Mouse (Mus musculus) limb, embryonic 14.5 days (tissue): ENCODE measurements around the gene Gm17018. TPM values are rescaled to one million over a fixed set of nuclear protein-coding genes. Genes with fewer than 3 reads are reported as not detected.
A peak's percentile ranks its signal among the peaks of the same experiment; 100 is the strongest.

ENCODE experiments used
- ATAC-seq: fragments of 200-750 bp; cut with Nextera tagmentation; 2 replicates; pipeline ENCODE4 v1.8.0; 2017; ENCODE audit warnings: low read depth, moderate number of reproducible peaks, moderate TSS enrichment; ENCODE audit not compliant: low FRiP score
- DNase-seq: peaks from one replicate; pipeline ENCODE4 v3.0.0-alpha.2; 2015; ENCODE audit warnings: low spot score
- H3K27ac ChIP-seq: fragments of 300-500 bp; sonication (generic); replicated peaks from 2 replicates; pipeline ENCODE4 v1.5.1; 2014; ENCODE audit warnings: low read depth, mild to moderate bottlenecking, low read length, moderate library complexity, mixed read lengths
- H3K27me3 ChIP-seq: fragments of 300-500 bp; sonication (generic); 2 replicates; pipeline ENCODE4 v1.6.1; 2014; ENCODE audit warnings: low read length, mixed read lengths; ENCODE audit not compliant: control insufficient read depth, insufficient read depth
- H3K36me3 ChIP-seq: fragments of 300-500 bp; sonication (generic); 2 replicates; pipeline ENCODE4 v1.6.1; 2014; ENCODE audit warnings: mild to moderate bottlenecking, low read length, moderate library complexity, mixed read lengths; ENCODE audit not compliant: control insufficient read depth, insufficient read depth
- H3K4me1 ChIP-seq: fragments of 300-500 bp; sonication (generic); 2 replicates; pipeline ENCODE4 v1.6.1; 2014; ENCODE audit warnings: antibody characterized with exemption, low read length, mixed read lengths; ENCODE audit not compliant: control insufficient read depth, insufficient read depth
- H3K4me2 ChIP-seq: fragments of 300-500 bp; sonication (generic); replicated peaks from 2 replicates; pipeline ENCODE4 v1.6.1; 2014; ENCODE audit warnings: low read depth, mild to moderate bottlenecking, low read length, moderate library complexity; ENCODE audit not compliant: severe bottlenecking
- H3K4me3 ChIP-seq: fragments of 300-500 bp; sonication (generic); replicated peaks from 2 replicates; pipeline ENCODE4 v1.5.1; 2014; ENCODE audit warnings: low read length
- H3K9ac ChIP-seq: fragments of 300-500 bp; sonication (generic); 2 replicates; pipeline ENCODE4 v1.6.1; 2014; ENCODE audit warnings: mild to moderate bottlenecking, low read depth, low read length, moderate library complexity; ENCODE audit not compliant: severe bottlenecking
- H3K9me3 ChIP-seq: fragments of 300-500 bp; sonication (generic); 2 replicates; pipeline ENCODE4 v1.6.1; 2016; ENCODE audit warnings: low read length; ENCODE audit not compliant: control insufficient read depth
- POLR2A ChIP-seq: fragments of 200-500 bp; IDR thresholded peaks from 2 replicates; pipeline ENCODE4 v1.8.0; 2012; ENCODE audit warnings: inconsistent platforms, mild to moderate bottlenecking, moderate library complexity, borderline replicate concordance; ENCODE audit not compliant: insufficient read depth, insufficient read length; ENCODE audit errors: extremely low read depth
- WGBS: fragments of 180-500 bp; shearing (Covaris S2); extraction: QIAGEN DNeasy Blood & Tissue Kit; methylation state at CpG from one replicate; pipeline ENCODE4 v1.1.7; 2014; 5-methylcytosine and 5-hydroxymethylcytosine counted together
- polyA plus RNA-seq, 2 experiments: library from polyadenylated mRNA; depleted of rRNA in 1 of 2; stranded (reverse) in 1 of 2; unstranded in 1 of 2; fragments of >200 nt; fragmentation: Nextera tagmentation in 1 of 2; extraction: Ambion mirVana in 1 of 2; gene quantifications; 2 replicates each; pipeline versions ENCODE4 v1.2.1 to v1.2.3; 2012 to 2014

Gm17018 gene
- polyA plus RNA-seq, 2 experiments, result 15.9 to 39.6 TPM

GRCm38 (mm10) chr19:45549948-45550347 lies 10.5 kb upstream of the Gm17018 start:
- no peak for ATAC-seq
- Histone ChIP-seq H3K9me3 (no peaks in the 10 kb centered on the region), H3K27me3 (peaks cover 6% of the 10 kb centered on the region; the same call in 1 of the 2 replicates), H3K4me1 (no peaks in the 10 kb centered on the region; the same call in 1 of the 2 replicates), H3K4me2 (no peak overlapping the region), H3K9ac (no peak overlapping the region), H3K4me3 (no peak overlapping the region), H3K27ac (no peak overlapping the region), H3K36me3 (peaks cover 14% of the 10 kb centered on the region)
- no peak for DNase-seq
- no peak for TF ChIP-seq POLR2A
- 76% methylated on average over 4 of the region's 4 CpGs for WGBS

- no peak for DNase-seq
Measured at GRCm38 (mm10) chr19:45552187-45552586, 8.2 kb upstream of the Gm17018 start.

DNA sequence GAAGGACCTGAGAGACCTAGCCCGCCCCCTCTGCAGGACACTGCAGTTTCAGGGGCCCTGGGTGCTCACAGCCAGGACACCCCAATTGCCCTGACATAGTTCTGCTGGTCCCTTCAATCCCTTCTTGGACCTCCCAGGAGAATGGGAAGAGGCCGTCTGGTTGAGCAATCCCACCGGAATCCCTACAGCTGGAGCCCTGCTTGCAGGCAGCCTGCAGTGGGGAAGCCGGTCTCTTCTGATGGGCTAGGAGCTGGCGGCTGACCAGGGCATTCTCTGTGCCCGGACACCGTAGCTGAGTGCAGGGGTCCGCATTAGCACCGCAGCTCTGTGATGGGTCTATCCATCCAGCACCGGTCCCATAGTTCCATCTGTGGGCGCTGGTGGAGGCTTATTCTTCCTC lies 6.3 kb upstream of the Gm17018 start:
- H3K9ac ChIP-seq, result no peak overlapping the region
- 96% methylated on average over 8 of the region's 11 CpGs for WGBS
- H3K4me2 ChIP-seq, result no peak overlapping the region
- H3K4me1 ChIP-seq, result no peaks in the 10 kb centered on the region
- no peak for DNase-seq
- H3K4me3 ChIP-seq, result no peak overlapping the region
- H3K36me3 ChIP-seq, result peaks cover 14% of the 10 kb centered on the region
- TF ChIP-seq POLR2A, result no peak
- H3K27ac ChIP-seq, result no peak overlapping the region
- H3K9me3 ChIP-seq, result no peaks in the 10 kb centered on the region
- ATAC-seq, result no peak
- H3K27me3 ChIP-seq, result no peaks in the 10 kb centered on the region

More at GRCm38 (mm10) chr19:45552187-45552586, 8.2 kb upstream of the Gm17018 start:
- Histone ChIP-seq H3K4me2 (no peak overlapping the region), H3K36me3 (peaks cover 14% of the 10 kb centered on the region), H3K27ac (no peak overlapping the region), H3K27me3 (no peaks in the 10 kb centered on the region), H3K4me1 (no peaks in the 10 kb centered on the region), H3K9me3 (no peaks in the 10 kb centered on the region), H3K4me3 (no peak overlapping the region), H3K9ac (no peak overlapping the region)
- peak; percentile 56 for ATAC-seq
- 36% methylated on average over 6 of the region's 6 CpGs for WGBS
- TF ChIP-seq POLR2A, result no peak

GRCm38 (mm10) chr19:45565925-45566715 lies 5.7 kb downstream of the Gm17018 start:
- Histone ChIP-seq H3K9ac (no peak overlapping the region), H3K4me1 (peaks cover 44% of the 10 kb centered on the region), H3K27ac (no peak overlapping the region), H3K36me3 (no peaks in the 10 kb centered on the region; the same call in 1 of the 2 replicates), H3K27me3 (no peaks in the 10 kb centered on the region), H3K4me3 (no peak overlapping the region), H3K9me3 (no peaks in the 10 kb centered on the region), H3K4me2 (no peak overlapping the region)
- no peak for DNase-seq
- ATAC-seq, result no peak
- TF ChIP-seq POLR2A, result no peak
- WGBS, result 39% methylated on average over 15 of the region's 15 CpGs

GRCm38 (mm10) chr19:45567367-45567766 lies 7.0 kb downstream of the Gm17018 start:
- Histone ChIP-seq H3K4me2 (no peak overlapping the region), H3K36me3 (peaks cover 1% of the 10 kb centered on the region), H3K9ac (no peak overlapping the region), H3K27ac (no peak overlapping the region), H3K4me3 (no peak overlapping the region), H3K9me3 (no peaks in the 10 kb centered on the region), H3K27me3 (no peaks in the 10 kb centered on the region), H3K4me1 (peaks cover 44% of the 10 kb centered on the region)
- no peak for DNase-seq
- ATAC-seq, result no peak
- 23% methylated on average over 14 of the region's 14 CpGs for WGBS
- no peak for TF ChIP-seq POLR2A
